Mouse (Mus musculus) left cerebral cortex, adult 2 months (tissue): ENCODE results near the gene Lmln. TPM values are rescaled to one million over a fixed set of nuclear protein-coding genes. Genes with fewer than 3 reads are reported as not detected.

ENCODE experiments used
- DNase-seq, 2 experiments: peaks; one replicate each; pipeline ENCODE4 v3.0.0; 2021 to 2022; ENCODE audit warnings: low spot score in 2 of 2, mixed read lengths in 1 of 2; ENCODE audit errors: extremely low spot score in 1 of 2
- H3K27ac ChIP-seq: fragments of 200-600 bp; 2 replicates; pipeline ENCODE4 v1.8.1; 2022
- H3K4me3 ChIP-seq: fragments of 200-600 bp; 2 replicates; pipeline ENCODE4 v1.8.1; 2022
- CTCF ChIP-seq: fragments of 200-600 bp; IDR thresholded peaks from 2 replicates; pipeline ENCODE4 v1.8.1; 2022; ENCODE audit warnings: antibody characterized with exemption, mild to moderate bottlenecking, moderate library complexity
- intact Hi-C: fragments of 180-260 bp; cut with DNase I; formaldehyde crosslinking; loops from one replicate; pipeline ENCODE4 v1.15.1; 2025
- total RNA-seq, 2 experiments: library from RNA; stranded (reverse); gene quantifications; 2 replicates each; pipeline ENCODE4 v1.2.3; 2021

Gene Lmln
- total RNA-seq, 2 experiments from 2014 or later = 12.3 to 14.8 TPM

- intact Hi-C loops = loop anchor here (5.0 kb wide), 1 partner anchor 182 kb away; the partner anchor contains the start of genes Fyttd1 and Rubcn
- TF ChIP-seq CTCF = no peak
- H3K4me3 ChIP-seq = no peak overlapping the region
- H3K27ac ChIP-seq = no peak overlapping the region
- no peak for DNase-seq
Measured at GRCm38 (mm10) chr16:33059471-33059870, 2.9 kb upstream of the Lmln start.

GRCm38 (mm10) chr16:33060926-33061325 is 1.4 kb upstream of the Lmln start:
- intact Hi-C loops = loop anchor here (5.0 kb wide), 1 partner anchor 91 kb away; no protein-coding TSS in a partner anchor
- TF ChIP-seq CTCF = no peak
- no peak for DNase-seq
- Histone ChIP-seq H3K27ac (no peak overlapping the region), H3K4me3 (no peak overlapping the region)

- DNase-seq = no peak
- H3K4me3 ChIP-seq = no peak overlapping the region
- no peak overlapping the region for H3K27ac ChIP-seq
- TF ChIP-seq CTCF = no peak
- intact Hi-C loops = loop anchor here (5.0 kb wide), 1 partner anchor 91 kb away; no protein-coding TSS in a partner anchor
Measured at GRCm38 (mm10) chr16:33061400-33061799, 921 bp upstream of the Lmln start.

GRCm38 (mm10) chr16:33062682-33063131 is 386 bp downstream of the Lmln start:
- Histone ChIP-seq H3K27ac (peak overlapping the region; percentile 85), H3K4me3 (peak overlapping the region; percentile 82)
- peak; percentile 38 to 59 for DNase-seq
- intact Hi-C loops = loop anchor here (5.0 kb wide), 1 partner anchor 90 kb away; no protein-coding TSS in a partner anchor
- no peak for TF ChIP-seq CTCF

GRCm38 (mm10) chr16:33063267-33063666 is 946 bp downstream of the Lmln start:
- Histone ChIP-seq H3K4me3 (peak overlapping the region; percentile 82), H3K27ac (no peak overlapping the region)
- no peak for TF ChIP-seq CTCF
- DNase-seq = no peak
- intact Hi-C loops = loop anchor here (5.0 kb wide), 1 partner anchor 89 kb away; no protein-coding TSS in a partner anchor

GRCm38 (mm10) chr16:33064636-33065035 is 2.3 kb downstream of the Lmln start:
- H3K4me3 ChIP-seq = no peak overlapping the region
- no peak for TF ChIP-seq CTCF
- intact Hi-C loops = loop anchor here (5.0 kb wide), 1 partner anchor 88 kb away; no protein-coding TSS in a partner anchor
- no peak for DNase-seq
- H3K27ac ChIP-seq = no peak overlapping the region

GRCm38 (mm10) chr16:33070928-33071327 is 8.6 kb downstream of the Lmln start:
- DNase-seq = no peak
- intact Hi-C loops = no loop called here
- TF ChIP-seq CTCF = no peak; the same call in 1 of the 2 replicates
- H3K27ac ChIP-seq = no peak overlapping the region
- no peak overlapping the region for H3K4me3 ChIP-seq

- Histone ChIP-seq H3K27ac (no peak overlapping the region), H3K4me3 (no peak overlapping the region)
- no peak for TF ChIP-seq CTCF
- DNase-seq = no peak
- intact Hi-C loops = no loop called here
Measured at GRCm38 (mm10) chr16:33072871-33073557, 10.7 kb downstream of the Lmln start.

GRCm38 (mm10) chr16:33074967-33075366 is 12.6 kb downstream of the Lmln start:
- intact Hi-C loops = no loop called here
- TF ChIP-seq CTCF = no peak
- DNase-seq = no peak
- H3K4me3 ChIP-seq = no peak overlapping the region
- H3K27ac ChIP-seq = no peak overlapping the region

GRCm38 (mm10) chr16:33076078-33076477 is 13.8 kb downstream of the Lmln start:
- TF ChIP-seq CTCF = no peak

GRCm38 (mm10) chr16:33077069-33077627 is 14.8 kb downstream of the Lmln start:
- Histone ChIP-seq H3K4me3 (no peak overlapping the region), H3K27ac (no peak overlapping the region)
- intact Hi-C loops = no loop called here
- no peak for DNase-seq
- TF ChIP-seq CTCF = no peak

More at GRCm38 (mm10) chr16:33076078-33076477, 13.8 kb downstream of the Lmln start:
- H3K4me3 ChIP-seq = no peak overlapping the region
- intact Hi-C loops = no loop called here
- H3K27ac ChIP-seq = no peak overlapping the region
- no peak for DNase-seq

- no peak for DNase-seq
- Histone ChIP-seq H3K4me3 (no peak overlapping the region), H3K27ac (no peak overlapping the region)
- intact Hi-C loops = no loop called here
- no peak for TF ChIP-seq CTCF
Measured at GRCm38 (mm10) chr16:33080063-33080462, 17.7 kb downstream of the Lmln start.
